Mouse (Mus musculus): ENCODE data around the gene Cd3g. TPM values are rescaled to one million over a fixed set of nuclear protein-coding genes. Genes with fewer than 3 reads are reported as not detected.
"Not testable (repeated sequence)": the region's sequence is repeated elsewhere in the genome, so short reads cannot be mapped to it uniquely, and the experiment has no call there.

The Cd3g gene
- total RNA-seq, 1 experiment from 2014 or later, result 14.2 TPM

DNA sequence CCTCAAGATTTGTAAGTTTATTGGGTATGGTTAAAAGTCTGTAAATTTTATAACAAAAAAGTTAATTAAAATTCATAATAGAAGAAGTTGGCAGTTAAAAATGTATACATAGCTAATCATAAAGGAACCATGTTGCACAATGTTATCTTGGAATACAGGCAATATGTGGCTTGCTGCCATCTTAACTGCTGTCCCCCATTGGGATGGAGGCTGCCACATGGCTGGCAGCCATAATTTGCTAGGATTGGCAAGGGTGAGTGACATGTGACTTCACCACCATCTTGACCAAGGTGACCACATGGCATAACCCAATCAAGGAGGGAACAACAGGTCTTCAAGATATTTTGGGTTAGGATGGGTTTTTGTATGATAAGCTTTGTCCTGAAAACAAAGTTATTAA lies 12.0 kb upstream of the Cd3g start:
- ATAC-seq (replicated peaks; ENCODE audit: insufficient number of reproducible peaks, low FRiP score, low TSS enrichment, poor library complexity, severe bottlenecking), result no peak

DNA sequence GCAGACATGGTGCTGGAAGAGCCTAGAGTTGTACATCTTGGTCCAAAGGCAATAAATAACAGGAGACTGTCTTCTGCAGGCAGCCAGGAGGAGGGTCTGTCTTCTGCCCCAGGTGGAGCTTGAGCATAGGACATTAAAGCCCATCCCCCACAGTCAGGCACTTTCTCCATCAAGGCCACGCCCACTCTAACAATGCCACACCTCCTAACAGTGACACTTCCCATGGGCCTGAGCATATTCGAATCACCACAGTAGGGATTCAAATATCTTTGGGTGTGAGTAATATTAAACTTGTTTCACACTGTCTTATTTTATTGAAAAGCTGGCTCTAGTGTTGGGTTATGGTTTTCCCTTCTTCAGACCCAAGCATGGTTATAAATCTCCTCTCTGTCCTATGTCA lies 11.6 kb upstream of the Cd3g start:
- no peak for ATAC-seq (replicated peaks; ENCODE audit: insufficient number of reproducible peaks, low FRiP score, low TSS enrichment, poor library complexity, severe bottlenecking)

DNA sequence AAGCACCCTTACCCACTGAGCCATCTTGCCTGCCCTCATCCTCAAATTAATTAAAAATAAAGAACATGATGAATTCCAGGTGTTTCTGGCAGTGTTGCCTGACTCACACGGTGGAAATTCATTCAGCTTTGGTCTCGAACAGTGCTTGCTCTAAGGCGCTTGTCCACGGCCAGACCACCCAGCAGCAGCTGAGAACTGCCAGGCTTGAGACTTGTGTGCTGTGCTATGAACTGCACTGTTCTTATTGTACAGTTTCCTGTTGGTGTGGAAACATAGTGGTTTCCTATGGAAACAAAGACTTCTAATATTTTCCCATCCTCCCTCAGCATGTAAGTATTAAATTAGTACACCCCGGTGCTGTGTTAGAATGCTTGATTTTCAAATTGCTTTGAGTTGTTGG lies 6.7 kb upstream of the Cd3g start:
- 0 out of 2 replicates have a peak, but pooled peaks have one; percentile 10 for ATAC-seq (replicated peaks; ENCODE audit: insufficient number of reproducible peaks, low FRiP score, low TSS enrichment, poor library complexity, severe bottlenecking)

GRCm38 (mm10) chr9:44986242-44986781 lies 6.1 kb upstream of the Cd3g start:
- peak; percentile 98 for ATAC-seq (replicated peaks; ENCODE audit: insufficient number of reproducible peaks, low FRiP score, low TSS enrichment, poor library complexity, severe bottlenecking)

DNA sequence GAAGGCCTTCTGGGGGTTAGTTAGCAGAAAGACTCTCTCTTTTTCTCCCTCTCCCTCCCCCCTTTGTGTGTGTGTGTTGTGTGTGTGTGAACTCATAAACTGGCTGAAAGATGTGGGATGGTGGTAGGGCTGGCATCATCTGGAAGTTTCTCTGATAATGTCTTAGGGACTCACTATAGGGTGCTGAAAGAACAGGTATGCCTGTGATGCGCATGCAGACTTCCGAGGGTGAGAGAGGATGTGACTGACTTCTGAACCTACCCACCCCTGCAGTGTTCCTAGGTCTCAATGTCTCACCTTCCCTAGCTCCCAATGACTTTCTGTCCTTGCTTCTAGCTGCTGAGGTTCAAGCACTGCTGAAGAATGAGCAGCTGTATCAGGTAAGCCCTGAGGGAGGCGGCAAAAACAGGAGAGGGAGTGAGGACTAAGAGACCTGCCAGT lies 5.5 kb upstream of the Cd3g start:
- ATAC-seq (replicated peaks; ENCODE audit: insufficient number of reproducible peaks, low FRiP score, low TSS enrichment, poor library complexity, severe bottlenecking), result 0 out of 2 replicates have a peak, but pooled peaks have one; percentile 7

DNA sequence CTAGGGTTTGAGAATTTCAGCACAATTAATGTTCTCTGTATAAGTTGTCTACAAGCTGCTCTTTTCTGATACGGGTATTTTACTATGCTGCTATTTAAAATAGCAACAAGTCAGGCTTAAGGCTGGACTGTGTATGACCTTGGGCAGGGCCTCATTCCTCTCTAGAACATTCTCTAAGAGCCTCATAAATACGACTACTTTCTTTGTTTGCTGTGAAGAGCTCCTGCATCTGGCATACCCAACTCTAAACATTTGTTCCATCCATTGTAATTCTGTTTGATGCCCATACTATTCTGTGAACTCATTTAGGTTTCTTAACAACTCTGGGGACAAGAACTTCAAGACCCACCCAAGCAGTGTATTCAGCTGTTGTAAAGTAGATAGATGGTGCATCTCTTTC lies 2.8 kb upstream of the Cd3g start:
- ATAC-seq (replicated peaks; ENCODE audit: insufficient number of reproducible peaks, low FRiP score, low TSS enrichment, poor library complexity, severe bottlenecking), result no peak

GRCm38 (mm10) chr9:44982531-44982930 lies 2.3 kb upstream of the Cd3g start:
- ATAC-seq (replicated peaks; ENCODE audit: insufficient number of reproducible peaks, low FRiP score, low TSS enrichment, poor library complexity, severe bottlenecking), result no peak

DNA sequence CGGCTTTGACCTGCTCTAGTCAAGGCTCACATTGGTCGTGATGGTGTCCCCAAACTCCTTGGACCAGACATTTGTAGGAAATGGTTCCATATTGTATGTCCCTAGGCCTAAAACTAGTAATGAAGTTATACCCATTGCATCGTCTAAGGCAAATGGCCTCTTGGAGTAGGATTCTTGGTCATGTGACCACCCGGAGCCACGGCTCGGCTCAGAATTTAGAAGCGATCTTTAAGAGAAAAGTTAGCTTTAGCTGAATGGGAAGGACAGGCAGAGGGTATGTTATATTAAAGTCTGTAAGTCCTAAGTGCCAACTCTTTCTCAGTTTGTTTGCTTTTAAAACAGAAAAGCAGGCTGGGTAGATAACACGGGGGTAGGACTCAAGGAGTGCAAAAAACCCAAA lies 1.9 kb upstream of the Cd3g start:
- no peak for ATAC-seq (replicated peaks; ENCODE audit: insufficient number of reproducible peaks, low FRiP score, low TSS enrichment, poor library complexity, severe bottlenecking)

GRCm38 (mm10) chr9:44981676-44982075 lies 1.4 kb upstream of the Cd3g start, which contains the start of gene Cd3d:
Gene Cd3d (plus strand): TSS chr9:44981786.
- ATAC-seq (replicated peaks; ENCODE audit: insufficient number of reproducible peaks, low FRiP score, low TSS enrichment, poor library complexity, severe bottlenecking), result no peak

GRCm38 (mm10) chr9:44981104-44981503 lies 873 bp upstream of the Cd3g start:
- no peak for ATAC-seq (replicated peaks; ENCODE audit: insufficient number of reproducible peaks, low FRiP score, low TSS enrichment, poor library complexity, severe bottlenecking)

- no peak for ATAC-seq (replicated peaks; ENCODE audit: insufficient number of reproducible peaks, low FRiP score, low TSS enrichment, poor library complexity, severe bottlenecking)
Measured at GRCm38 (mm10) chr9:44979806-44980205, 425 bp downstream of the Cd3g start.

DNA sequence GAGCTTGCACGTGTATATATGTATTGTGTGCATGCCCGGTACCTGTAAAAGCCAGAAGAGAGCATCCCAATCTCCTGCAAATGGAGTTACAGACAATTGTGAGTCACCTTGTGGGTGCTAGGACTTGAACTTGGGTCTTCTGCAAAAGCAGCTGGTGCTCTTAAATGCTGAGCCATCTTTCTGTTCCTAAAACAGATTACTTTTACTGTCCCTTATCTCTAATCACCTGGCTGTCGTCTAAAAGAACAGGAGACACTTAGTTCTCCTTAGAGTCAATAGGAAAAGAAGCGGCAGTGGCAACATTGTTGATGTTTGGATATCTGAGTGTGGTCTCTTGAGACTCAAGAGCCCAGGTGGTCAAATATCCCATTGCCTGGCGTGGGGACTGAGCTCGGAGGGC lies 2.4 kb downstream of the Cd3g start:
- ATAC-seq (replicated peaks; ENCODE audit: insufficient number of reproducible peaks, low FRiP score, low TSS enrichment, poor library complexity, severe bottlenecking), result no peak

GRCm38 (mm10) chr9:44969450-44969849 lies 10.8 kb downstream of the Cd3g start:
- no peak for ATAC-seq (replicated peaks; ENCODE audit: insufficient number of reproducible peaks, low FRiP score, low TSS enrichment, poor library complexity, severe bottlenecking)

- ATAC-seq (replicated peaks; ENCODE audit: insufficient number of reproducible peaks, low FRiP score, low TSS enrichment, poor library complexity, severe bottlenecking), result not testable (repeated sequence)
Measured at GRCm38 (mm10) chr9:44967763-44968162, 12.5 kb downstream of the Cd3g start.

DNA sequence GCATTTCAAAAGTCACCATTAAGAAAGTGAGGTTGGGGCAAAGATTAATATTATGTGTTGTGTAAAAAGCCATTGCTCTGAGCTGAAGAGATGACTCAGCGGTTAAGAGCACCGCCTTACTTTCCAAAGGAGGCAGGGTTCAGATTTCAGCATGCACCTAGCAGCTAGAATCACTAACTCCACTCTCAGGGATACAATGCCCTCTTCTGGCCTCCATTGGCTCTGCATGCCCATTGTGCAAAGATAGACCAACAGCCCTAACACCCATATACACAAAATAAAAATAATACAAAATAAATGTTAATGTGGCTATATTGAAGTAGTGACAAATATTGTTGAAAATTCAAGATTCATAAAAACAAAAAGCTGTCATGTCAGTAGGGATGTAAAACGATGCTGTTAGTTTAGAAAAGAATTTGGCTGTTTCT lies 13.4 kb downstream of the Cd3g start:
- peak; percentile 81 for ATAC-seq (replicated peaks; ENCODE audit: insufficient number of reproducible peaks, low FRiP score, low TSS enrichment, poor library complexity, severe bottlenecking)

DNA sequence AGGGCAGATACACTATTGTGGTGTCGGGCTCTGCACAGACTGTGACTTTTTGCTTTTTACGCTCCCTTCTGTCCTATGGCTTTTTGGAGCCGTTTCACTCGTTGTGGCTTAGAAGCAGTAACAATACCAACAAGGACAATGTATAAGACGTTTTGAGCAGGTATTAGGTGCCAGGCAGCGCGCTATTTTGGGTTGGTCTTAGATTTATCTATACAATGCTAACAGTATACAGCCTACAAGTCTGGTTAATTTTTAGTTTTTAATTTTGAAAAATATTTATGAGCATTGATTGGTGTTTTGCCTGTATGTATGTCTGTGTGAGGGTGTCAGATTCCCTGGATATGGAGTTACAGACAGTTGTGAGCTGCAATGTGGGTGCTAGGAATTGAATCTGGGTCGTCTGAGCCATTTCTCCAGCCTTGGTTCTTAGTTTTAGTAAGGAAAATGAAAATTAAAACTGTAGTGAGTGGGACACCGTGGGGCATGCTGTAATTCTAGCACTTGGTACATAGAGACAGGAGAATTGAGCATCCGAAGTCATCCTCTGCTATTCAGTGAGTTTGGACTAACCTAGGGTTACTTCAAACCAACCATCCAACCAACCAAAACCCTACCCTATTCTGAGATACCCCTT lies 14.3 kb downstream of the Cd3g start:
- ATAC-seq (replicated peaks; ENCODE audit: insufficient number of reproducible peaks, low FRiP score, low TSS enrichment, poor library complexity, severe bottlenecking), result no peak

GRCm38 (mm10) chr9:44965126-44965832 lies 15.0 kb downstream of the Cd3g start, which contains the start of gene Ube4a:
Gene Ube4a (minus strand): TSS chr9:44965600.
- ATAC-seq (replicated peaks; ENCODE audit: insufficient number of reproducible peaks, low FRiP score, low TSS enrichment, poor library complexity, severe bottlenecking), result peak; percentile 98

DNA sequence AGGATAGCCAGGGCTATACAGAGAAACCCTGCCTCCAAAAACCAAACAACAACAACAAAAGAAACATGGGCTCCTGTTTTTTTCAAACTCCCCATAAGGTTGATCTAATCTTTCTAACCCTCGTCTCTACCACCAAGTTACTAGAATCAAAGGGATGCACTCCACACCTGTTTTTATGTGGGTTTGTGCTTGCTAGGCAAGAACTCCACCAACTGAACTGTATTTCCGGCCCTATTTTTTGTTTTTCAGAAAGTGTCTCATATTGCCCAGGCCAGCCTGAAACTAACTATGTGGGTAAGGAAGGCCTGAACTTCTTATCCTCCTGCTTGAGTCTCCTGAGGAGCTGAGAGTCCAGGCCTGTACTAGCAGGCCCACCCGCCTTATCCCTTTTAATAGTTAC lies 25.8 kb downstream of the Cd3g start:
- ATAC-seq (replicated peaks; ENCODE audit: insufficient number of reproducible peaks, low FRiP score, low TSS enrichment, poor library complexity, severe bottlenecking), result no peak

DNA sequence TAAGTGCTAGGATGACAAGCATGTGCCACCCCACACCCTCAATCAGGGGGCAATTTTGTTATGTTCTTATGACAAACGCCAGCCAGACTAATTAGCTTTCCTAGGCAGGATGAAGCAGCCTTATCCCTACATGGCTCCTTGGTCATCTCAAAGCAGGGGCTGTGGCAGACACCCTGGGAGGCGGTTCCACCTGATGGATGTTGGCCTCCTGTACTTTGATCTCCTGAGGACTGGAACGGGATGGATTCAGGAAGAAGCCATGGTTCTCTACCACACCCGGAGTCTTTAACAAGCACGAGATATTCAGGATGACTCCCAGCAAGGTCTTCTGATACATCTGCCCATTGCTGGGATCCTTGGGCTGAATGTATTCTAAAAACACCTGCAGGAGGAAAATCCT lies 32.4 kb downstream of the Cd3g start:
- ATAC-seq (replicated peaks; ENCODE audit: insufficient number of reproducible peaks, low FRiP score, low TSS enrichment, poor library complexity, severe bottlenecking), result no peak

- ATAC-seq (replicated peaks; ENCODE audit: insufficient number of reproducible peaks, low FRiP score, low TSS enrichment, poor library complexity, severe bottlenecking), result no peak
Measured at GRCm38 (mm10) chr9:44946185-44946695, 34.0 kb downstream of the Cd3g start.
